Mouse (Mus musculus): Measurements from ENCODE around the gene Agpat1. TPM values are rescaled to one million over a fixed set of nuclear protein-coding genes. Genes with fewer than 3 reads are reported as not detected.

Gene Agpat1
- total and polyA plus RNA-seq, 3 experiments: 11.2 to 47.4 (median 44.4) TPM

DNA sequence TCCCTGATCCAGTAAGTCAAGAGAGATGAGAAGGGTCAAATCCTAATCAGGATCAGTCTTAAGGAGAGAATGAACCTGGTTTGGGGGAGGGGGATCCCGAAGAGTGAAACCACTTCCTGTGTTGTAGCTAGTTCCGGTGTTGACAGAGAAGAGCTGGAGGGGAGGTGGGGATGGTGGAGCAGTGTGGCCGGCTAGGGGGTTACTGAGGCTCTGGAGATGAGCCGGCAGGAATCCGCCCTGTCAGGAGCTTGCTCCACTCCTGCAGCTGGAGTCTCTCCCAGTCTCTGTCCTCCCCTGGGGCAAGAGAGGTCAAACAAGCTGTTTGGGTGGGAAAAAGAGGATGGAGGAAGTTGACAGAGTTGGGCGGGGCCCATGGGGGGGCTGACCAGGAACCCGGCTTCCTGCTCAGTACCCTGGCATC, 14.4 kb upstream of the Agpat1 start, which contains the start of gene Gpsm3 (continued):
- TF ChIP-seq GABPA (IDR thresholded peaks at IDR 0.05; ENCODE audit: insufficient replicate concordance, low read depth, low read length): no peak
- TF ChIP-seq MAX (IDR thresholded peaks at IDR 0.05; ENCODE audit: low read length): no peak
- no peak for TF ChIP-seq CHD1 (IDR thresholded peaks at IDR 0.05; ENCODE audit: low read depth, low read length)
- no peak for TF ChIP-seq RCOR1 (conservative IDR thresholded peaks at IDR 0.05; ENCODE audit: low read depth, low read length)
- TF ChIP-seq ELF1 (IDR thresholded peaks at IDR 0.05; ENCODE audit: low read depth, low read length): peak; percentile 85
- no peak for TF ChIP-seq BHLHE40 (IDR thresholded peaks at IDR 0.05; ENCODE audit: low read depth, low read length)
- no peak for TF ChIP-seq POLR2AphosphoS2 (IDR thresholded peaks at IDR 0.05; ENCODE audit: low read depth, low read length)
- TF ChIP-seq USF1 (IDR thresholded peaks at IDR 0.05; ENCODE audit: low read depth, low read length): no peak
- TF ChIP-seq ZNF384 (IDR thresholded peaks at IDR 0.05; ENCODE audit: low read depth, low read length): no peak
- peak; percentile 72 for TF ChIP-seq MXI1 (IDR thresholded peaks at IDR 0.05; ENCODE audit: low read depth, low read length)

DNA sequence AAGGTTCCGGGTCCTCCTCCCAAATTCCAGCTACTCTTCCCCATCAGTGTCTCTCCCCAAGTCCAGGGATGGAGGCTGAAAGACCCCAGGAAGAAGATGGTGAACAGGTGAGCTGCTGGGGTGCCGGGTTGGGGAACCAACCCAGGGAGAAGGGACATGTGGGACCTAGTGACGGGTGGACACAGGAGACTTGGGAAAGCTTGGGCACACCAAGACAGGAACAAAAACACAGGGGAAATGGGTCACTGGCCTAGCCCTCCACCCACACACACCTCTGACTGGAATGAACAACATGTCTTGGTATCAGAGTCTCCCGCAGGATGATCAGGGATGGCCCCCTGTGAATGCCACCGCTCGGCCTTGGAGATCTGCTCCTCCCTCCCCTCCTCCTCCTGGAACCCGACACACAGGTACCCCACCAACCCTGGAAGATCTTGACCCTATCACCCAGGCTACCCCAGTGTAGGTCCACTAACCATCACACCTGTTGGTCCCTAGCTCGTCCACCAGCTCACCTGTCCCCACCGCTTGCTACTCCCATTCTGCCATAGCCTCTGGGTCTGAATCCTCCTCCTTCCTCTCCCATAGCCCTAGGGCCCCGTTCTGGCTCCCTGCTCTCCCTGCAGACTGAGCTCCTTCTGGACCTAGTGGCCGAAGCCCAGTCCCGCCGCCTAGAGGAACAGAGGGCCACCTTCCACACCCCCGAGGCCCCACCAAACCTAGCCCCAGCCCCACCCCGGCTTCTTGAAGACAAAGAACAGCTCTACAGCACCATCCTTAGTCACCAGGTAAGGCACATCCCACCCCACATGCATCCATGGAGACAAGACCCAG, 13.7 kb upstream of the Agpat1 start:
- peak overlapping the region; percentile 67 for H3K9ac ChIP-seq (ENCODE audit: insufficient read depth, low read depth)
- dilution Hi-C loops (cut with MboI; ENCODE audit: extremely low pct_ligation_motif_present, extremely low pct_unique_long_range_greater_than_20kb, low sequenced_read_pairs): no loop called here
- peaks cover 8 to 49% of the 10 kb centered on the region in 2 experiments; a peak in 2 of 4 replicates for H3K4me1 ChIP-seq (ENCODE audit: control insufficient read depth in 1 of 2, insufficient read depth in 2 of 2)
- TF ChIP-seq ETS1 (conservative IDR thresholded peaks at IDR 0.05; ENCODE audit: low read depth, low read length) (no peak), IRF4 (IDR thresholded peaks at IDR 0.05; ENCODE audit: low read depth, low read length) (no peak), ZC3H11A (IDR thresholded peaks at IDR 0.05; ENCODE audit: low read depth, low read length) (no peak), MEF2A (IDR thresholded peaks at IDR 0.05; ENCODE audit: borderline replicate concordance, low read depth, low read length) (no peak), UBTF (IDR thresholded peaks at IDR 0.05; ENCODE audit: low read depth, low read length) (no peak), CTCF (conservative IDR thresholded peaks at IDR 0.05 in 1 of 2, IDR thresholded peaks at IDR 0.05 in 1 of 2; ENCODE audit: low read depth in 2 of 2, low read length in 2 of 2) (no peak), ZNF384 (IDR thresholded peaks at IDR 0.05; ENCODE audit: low read depth, low read length) (no peak), ZMIZ1 (IDR thresholded peaks at IDR 0.05; ENCODE audit: low read depth, low read length) (no peak), RCOR1 (conservative IDR thresholded peaks at IDR 0.05; ENCODE audit: low read depth, low read length) (no peak), TBP (conservative IDR thresholded peaks at IDR 0.05; ENCODE audit: low read depth, low read length) (no peak), MAFK (IDR thresholded peaks at IDR 0.05; ENCODE audit: insufficient replicate concordance, low read length) (no peak), SMC3 (IDR thresholded peaks at IDR 0.05; ENCODE audit: low read depth, low read length) (no peak), USF2 (conservative IDR thresholded peaks at IDR 0.05; ENCODE audit: low read depth, low read length) (no peak)
- no peaks in the 10 kb centered on the region; the same call in 1 of the 2 replicates for H3K79me2 ChIP-seq (replicated peaks; ENCODE audit: control insufficient read depth, extremely low read depth, insufficient read depth, poor library complexity, severe bottlenecking)
- no peaks in the 10 kb centered on the region for H3K27me3 ChIP-seq (replicated peaks)
- H3K27ac ChIP-seq (ENCODE audit: insufficient read depth, low read depth): peak overlapping the region; percentile 85
- H3K4me3 ChIP-seq (replicated peaks in 1 of 3; ENCODE audit: low read depth in 2 of 3, low read length in 2 of 3, poor library complexity in 1 of 3): peak overlapping the region; percentile 51 to 88 (median 82)
- no peaks in the 10 kb centered on the region for H3K9me3 ChIP-seq (replicated peaks; ENCODE audit: low read length)
- DNase-seq (ENCODE audit: extremely low read depth): no peak
- H3K36me3 ChIP-seq (replicated peaks in 1 of 2; ENCODE audit: control insufficient read depth in 1 of 2, insufficient read depth in 1 of 2, low read length in 1 of 2): peaks cover 11 to 22% of the 10 kb centered on the region in 2 experiments
- in situ Hi-C loops (cut with MboI; ENCODE audit: low pct_ligation_motif_present, low pct_unique_long_range_greater_than_20kb, low sequenced_read_pairs): no loop called here
- H3K4me2 ChIP-seq (ENCODE audit: insufficient read depth, low read depth, poor library complexity, severe bottlenecking): peak overlapping the region; percentile 73
